Mouse (Mus musculus) NIH3T3 (cell line): ENCODE measurements around the gene Dguok.
A peak's percentile ranks its signal among the peaks of the same experiment; 100 is the strongest.

ENCODE experiments used
- DNase-seq: peaks from one replicate; pipeline ENCODE4 v3.0.0-alpha.2; 2012; ENCODE audit warnings: low read depth

Dguok gene

GRCm38 (mm10) chr6:83499078-83499477, 7.7 kb downstream of the Dguok start:
- DNase-seq = no peak

GRCm38 (mm10) chr6:83496753-83497710, 9.7 kb downstream of the Dguok start:
- peak; percentile 72 for DNase-seq

DNA sequence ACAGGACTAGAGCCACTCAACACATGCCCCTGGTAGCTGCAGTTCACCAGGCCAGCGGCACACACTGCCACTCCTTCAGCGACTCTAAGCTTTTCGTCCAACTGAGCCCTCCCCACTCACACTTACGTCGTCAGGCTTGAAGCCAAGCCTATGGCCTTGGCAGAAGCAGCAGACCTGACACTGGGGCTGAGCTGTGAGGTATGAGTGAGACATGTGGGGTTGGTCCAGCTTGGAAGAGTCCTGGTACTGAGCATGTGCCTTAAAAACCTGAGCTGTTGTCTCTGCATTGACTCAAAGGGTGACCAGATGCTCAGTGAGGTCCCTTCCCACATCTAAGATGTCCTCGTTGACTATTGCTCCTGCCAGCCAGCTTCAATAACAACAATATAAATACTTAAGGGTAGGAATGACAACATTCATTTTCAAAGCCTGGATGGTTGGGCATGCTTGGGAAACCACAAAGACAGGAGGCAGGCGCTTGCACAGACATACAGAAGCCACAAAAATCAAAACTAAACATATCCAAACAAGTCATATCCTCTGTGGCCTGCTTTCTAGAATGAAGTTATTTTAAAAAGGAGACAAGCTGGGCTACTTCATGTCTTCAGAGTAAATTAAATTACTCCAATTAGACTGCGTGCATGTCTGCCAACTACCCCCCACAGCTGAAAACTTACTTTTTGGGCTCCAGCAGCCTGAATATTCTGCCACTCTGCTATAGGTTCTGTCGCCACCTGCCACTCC, 10.6 kb downstream of the Dguok start:
- DNase-seq = peak; percentile 90

GRCm38 (mm10) chr6:83490622-83491021, 16.1 kb downstream of the Dguok start:
- no peak for DNase-seq

- DNase-seq = no peak
Observed at GRCm38 (mm10) chr6:83488200-83488599, 18.6 kb downstream of the Dguok start.

DNA sequence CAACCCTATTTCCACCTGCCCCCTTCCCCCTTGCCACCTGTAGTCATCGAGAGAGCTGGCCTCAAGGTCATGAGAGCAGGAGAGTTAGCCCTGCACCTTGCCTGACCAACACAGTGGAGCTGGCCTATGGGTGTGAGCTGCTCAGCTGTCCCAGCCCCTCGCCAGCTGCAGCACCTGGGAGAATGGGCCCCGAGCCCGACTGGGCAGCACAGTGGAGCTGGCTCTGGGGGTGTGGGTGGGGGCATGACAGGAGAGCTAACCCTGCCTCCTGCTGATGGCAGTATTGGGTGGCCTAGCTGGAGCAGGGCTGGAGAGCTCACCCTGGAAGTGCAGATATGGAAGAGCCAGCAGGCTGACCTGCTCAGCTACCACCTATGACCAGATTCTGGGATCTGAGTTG, 19.5 kb downstream of the Dguok start:
- DNase-seq = no peak

- no peak for DNase-seq
Observed at GRCm38 (mm10) chr6:83485854-83486253, 20.9 kb downstream of the Dguok start.

DNA sequence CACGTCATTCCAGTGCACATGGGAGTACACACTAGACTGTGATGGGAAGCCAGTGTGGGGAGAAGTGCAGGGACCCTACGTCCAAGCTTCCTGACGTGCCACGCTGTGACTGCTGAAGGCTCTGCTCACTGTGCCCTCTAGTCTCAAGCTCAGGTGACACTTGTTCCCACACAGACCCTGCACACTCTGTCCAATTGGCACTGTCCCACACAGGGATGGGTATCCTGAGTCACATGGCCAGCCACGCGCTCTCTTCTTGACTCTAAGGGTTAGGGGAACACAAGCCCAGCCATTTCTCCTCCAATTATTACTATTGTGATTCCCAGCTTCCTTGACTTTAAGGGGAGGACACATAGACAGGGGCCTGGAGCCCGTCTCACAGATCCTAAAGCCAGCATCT, 23.0 kb downstream of the Dguok start:
- no peak for DNase-seq

DNA sequence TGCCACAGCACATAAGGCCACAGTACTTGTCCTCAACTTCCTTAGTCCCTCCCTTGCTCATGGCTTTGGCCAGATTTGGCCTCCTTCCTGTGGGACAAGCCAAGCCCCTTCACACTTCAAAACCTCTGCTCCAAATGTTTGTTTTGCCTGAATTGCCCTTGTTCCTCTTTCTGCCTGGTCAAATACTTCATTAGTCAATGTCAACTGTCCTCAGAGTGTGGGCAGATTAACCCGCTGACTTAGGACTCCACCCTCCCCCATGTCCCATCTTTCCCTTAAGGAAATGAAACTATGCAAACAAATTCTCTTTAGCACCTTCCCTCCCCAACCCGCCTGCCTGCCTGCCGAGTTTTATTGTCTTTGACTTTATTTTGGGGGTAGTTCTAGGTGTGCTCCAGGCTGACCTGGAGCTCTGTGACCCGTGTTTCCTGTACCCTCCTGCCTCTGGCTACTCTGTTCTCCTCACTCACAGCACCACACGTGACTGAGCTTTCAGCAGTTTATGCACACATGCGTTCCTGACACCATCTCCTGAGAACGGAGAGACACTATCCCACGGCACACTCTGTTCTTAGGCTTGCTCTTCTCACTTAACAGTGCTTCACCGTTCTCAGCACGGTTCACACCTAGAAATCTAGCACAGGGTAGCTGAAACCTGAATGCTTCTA, 24.2 kb downstream of the Dguok start:
- no peak for DNase-seq

DNA sequence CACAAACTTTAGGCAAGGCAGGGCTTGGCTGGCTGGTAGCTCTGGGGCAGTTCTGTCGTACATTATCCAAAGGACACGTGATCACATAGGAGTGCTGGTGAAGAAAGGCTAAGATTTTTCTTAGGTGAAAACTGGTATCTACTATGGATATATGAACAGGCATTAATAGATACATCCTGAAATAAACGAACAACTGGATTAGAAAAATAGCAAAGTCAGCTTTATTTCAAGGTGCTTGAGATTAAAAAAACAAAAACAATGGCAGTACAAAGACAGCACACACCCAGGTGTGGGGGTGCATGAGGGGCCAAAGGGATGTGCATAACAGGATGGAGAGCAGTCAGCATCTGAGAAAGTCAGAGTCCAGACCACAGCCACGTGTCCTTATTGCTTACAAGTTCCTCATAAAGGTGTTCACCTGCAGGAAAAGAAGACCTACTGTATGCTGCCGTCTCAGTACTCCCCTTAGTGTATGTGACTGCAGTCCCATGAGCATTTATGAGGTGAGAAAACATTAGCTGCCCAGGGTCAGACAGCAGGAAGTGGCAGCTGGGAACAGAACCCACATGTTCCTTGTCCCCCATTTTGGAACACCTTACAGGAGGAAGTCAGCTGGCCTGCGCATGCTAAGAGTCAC, 26.6 kb downstream of the Dguok start:
- no peak for DNase-seq

GRCm38 (mm10) chr6:83479193-83479592, 27.6 kb downstream of the Dguok start:
- no peak for DNase-seq

DNA sequence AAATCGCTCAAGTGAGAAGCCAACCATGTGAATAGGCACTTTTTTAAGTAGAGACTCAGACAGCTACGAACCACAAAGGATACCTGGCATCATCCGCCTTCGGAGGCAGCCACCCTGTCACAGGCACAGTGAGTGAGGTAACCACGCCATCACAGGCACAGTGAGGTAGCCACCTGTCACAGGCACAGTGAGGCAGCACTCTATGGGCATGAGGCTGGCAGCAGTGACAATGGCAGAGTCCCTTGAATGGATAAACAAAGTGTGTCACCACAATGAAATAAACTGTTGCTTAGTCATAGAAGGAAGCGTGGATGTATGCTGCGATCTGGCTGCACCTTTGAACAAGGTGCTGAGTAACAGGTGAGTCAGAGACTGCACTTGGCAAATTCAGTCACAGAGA, 28.1 kb downstream of the Dguok start:
- no peak for DNase-seq

GRCm38 (mm10) chr6:83478217-83478616, 28.6 kb downstream of the Dguok start:
- DNase-seq = no peak

DNA sequence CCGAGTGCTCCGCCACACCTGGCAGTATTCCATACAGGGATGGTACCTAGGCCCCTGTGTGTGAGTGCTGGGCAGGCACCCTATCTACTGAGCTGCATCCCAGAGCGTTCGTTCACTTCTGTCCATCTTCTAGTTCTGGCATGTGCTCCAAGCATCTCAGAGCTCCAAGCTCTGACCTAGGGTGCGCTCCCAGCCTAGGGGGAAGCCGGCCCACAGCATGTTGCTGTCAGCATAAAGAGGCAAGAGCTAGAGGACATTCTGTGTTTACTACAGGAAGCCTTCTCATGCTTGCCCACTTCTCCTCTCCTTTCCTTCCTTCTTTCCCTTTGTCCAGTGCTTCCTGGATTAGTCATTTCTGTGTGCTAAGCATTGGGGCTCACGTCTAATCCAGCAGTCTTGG, 31.3 kb downstream of the Dguok start:
- no peak for DNase-seq

GRCm38 (mm10) chr6:83473240-83473639, 33.5 kb downstream of the Dguok start:
- no peak for DNase-seq

GRCm38 (mm10) chr6:83471739-83472138, 35.0 kb downstream of the Dguok start:
- no peak for DNase-seq

DNA sequence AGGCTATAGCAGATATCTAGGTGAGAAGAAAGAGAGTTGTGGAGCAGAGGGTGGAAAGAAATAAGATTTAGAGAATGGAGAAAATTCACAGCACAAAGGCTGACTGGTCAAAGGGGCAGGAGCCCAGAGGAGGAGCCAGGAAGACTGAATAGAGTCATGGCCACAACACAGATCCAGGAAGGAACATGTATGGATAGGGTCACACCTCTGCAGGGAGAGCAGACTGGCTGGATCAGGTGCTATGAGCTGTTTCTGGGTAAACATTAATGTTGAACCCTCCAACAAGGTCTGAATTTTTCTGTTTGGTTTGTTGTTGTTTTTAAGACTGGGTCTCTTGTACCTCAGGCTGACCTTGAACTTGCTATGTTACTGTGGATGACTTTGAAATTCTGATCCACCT, 42.8 kb downstream of the Dguok start:
- no peak for DNase-seq

DNA sequence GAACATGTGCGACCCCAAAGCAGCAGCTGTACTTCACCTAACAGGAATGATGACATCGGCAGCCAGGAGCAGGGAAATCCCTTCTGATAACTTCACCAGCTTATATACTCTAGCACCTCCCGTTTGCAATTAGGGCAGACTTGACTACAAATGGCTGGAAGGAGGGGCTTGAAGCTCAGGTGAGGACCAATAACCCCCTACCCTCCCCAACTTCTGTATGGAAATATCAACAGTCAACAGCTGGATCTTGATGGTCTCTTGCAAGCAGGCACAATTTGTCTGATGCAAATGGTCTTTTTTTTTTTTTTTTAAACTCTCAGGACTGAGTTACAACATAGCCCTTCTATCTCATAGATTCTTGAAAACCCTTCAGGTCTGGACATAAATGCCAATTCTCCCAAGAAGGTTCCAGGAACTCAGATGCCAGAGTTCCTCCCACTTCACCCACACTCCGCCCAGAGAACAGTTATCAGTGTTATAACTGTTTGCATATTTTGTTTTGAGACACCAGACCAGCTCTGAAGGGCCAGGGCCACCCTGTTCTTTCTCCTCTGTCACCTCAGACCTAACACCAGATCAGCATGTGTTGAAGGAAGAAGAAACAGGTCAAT, 47.6 kb downstream of the Dguok start, which contains the start of gene Tet3:
Gene Tet3 (minus strand): TSS at position 51 of the 611 bp plus-strand sequence.
- DNase-seq = no peak

DNA sequence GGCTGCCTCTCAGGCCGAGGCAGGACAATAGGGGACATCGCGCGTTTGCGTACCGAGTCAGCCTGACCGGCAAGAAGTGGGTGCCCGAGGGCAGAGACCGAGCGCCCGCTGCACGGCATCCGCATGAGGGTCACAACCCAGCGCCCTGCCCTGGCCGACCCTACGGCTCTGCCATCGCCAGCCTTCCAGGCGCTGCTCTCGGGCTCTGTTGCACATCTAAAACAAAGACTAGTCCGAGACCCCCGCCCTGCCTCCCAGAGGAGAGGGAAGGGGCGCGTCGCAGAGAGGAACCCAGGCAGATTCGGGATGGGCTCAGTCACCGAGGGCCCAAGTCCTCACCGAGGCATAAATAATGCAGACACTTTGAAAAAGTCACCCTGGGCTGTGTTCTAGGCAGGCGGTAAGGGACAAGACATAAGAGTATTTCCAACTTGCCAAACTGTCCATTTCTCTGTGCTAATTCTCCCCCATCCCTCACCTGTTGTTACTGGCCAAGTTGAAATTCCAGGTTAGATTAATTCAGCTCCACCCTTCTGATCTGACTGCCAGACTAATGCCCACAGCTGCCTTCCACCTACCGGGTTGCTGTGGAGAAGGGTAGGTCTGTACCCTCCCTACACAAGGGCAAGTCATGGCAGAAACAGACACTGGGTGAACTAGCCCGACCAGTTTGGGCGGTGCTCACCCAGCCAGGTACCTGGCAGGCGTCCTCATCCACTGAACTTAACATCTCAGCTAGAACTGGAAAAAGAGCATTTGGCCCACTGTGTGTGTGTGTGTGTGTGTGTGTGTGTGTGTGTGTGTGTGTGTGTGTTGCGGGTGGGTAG, 49.6 kb downstream of the Dguok start:
- DNase-seq = no peak

DNA sequence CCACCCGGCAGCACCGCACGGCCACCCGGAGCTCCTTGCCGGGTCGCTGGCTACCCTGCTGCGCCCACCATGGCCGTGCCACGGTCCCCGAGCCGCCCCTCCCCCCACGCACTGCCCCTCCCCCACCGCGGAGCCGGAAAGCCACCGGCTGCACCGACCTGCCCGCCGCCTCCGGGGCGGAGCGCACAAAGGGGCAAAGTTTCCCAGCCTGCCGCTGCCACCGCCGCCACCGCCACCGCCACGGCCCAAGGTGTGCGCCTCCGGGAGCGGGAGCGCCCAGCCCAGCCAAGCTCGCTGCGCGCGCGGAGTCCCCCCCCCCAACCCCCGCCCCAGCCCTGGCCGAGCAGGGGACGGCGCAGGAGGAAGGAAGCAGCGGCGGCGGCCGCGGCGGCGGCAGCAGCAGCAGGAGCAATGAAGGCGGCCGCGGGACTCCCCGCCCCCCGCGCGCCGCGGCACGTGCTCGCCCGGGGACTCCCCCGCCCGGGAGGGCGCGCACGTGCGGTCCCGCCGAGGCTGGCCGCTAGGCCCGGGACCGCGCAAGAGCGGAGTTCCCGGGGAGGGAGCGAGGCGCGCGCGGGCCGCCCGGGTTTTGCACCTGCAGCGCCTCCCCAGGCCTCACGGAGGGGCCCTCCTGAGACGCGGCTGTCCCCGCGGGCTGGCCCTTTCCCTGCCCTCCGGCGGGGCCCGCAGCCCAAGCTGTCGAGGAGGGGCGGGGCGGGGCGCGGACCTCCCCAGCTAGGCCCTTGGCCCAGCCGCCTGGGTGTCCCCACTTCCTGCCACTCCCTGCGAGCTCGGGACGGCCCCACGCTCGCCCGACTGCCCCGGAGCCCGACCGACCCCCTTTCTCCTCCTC, 50.4 kb downstream of the Dguok start:
- DNase-seq = peak; percentile 87
